Mouse (Mus musculus) adrenal gland, postnatal 25 days (tissue): ENCODE results near the gene Cracr2a. TPM values are rescaled to one million over a fixed set of nuclear protein-coding genes. Genes with fewer than 3 reads are reported as not detected.

Experiments used
- DNase-seq: peaks from one replicate; pipeline ENCODE4 v3.0.0; 2021; ENCODE audit warnings: mixed read lengths
- total RNA-seq: library from RNA; stranded (reverse); gene quantifications from 2 replicates; pipeline ENCODE4 v1.2.3, GENCODE M21; 2021

The Cracr2a gene
- total RNA-seq, 1 experiment from 2014 or later = 3.6 TPM

DNA sequence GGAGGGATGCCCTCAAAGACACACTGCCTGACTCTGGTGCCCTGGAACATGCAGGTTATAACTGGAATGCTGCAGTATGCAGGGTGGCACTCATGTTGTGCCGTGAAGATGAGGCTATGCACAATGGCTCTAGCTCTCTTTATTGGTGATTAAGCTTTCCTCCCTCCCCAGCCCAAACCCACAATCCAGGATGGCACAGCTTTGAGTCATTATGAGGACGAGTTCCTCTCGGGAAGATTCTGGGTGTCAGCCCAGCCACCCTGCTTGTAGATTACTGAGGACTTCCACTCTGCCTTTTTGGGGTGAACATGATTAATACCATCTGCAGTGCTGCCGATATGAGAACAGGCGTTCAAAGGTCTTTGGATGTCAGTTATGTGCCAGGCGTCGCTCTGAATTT lies 132.5 kb downstream of the Cracr2a start:
- DNase-seq = no peak

- no peak for DNase-seq
Measured at GRCm38 (mm10) chr6:127701036-127701783, 140.1 kb downstream of the Cracr2a start.

DNA sequence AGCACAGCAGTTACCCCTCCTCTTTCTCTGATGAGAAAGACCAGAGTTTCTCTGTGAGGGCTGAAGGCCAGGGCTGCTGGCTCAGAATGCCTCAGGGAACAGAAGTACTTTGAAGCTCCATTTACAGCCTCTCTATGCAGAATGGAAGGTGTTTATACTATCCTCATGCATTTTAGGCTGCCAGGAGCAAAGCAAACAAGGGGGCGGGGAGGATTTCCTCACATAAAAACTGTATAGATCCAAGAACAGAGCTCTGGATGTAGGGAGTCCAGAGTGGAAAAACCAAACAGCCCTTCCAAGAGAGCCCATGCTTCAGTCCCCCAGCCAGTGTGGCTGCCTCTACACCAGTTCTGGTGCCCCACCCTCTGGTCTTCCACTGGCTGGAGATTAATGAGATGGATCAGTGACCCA lies 147.1 kb downstream of the Cracr2a start:
- DNase-seq = no peak

DNA sequence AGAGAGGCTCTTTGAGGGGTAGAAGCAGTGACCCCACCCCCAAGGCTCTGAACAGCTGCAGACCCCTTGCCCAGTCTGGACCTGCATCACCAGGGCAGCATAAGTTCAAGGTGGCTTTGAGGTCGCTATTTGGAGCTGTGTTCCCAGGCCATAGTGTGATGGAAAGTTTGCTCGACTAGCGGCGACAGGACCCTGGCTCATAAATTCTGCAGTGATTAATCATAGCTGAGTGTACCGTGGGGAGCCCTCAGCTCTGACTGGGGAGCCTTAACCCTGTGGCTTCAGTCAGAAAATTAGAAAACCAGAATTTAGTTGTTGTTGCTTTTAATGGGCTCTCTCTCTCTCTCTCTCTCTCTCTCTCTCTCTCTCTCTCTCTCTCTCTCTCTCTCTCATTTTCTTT lies 153.8 kb downstream of the Cracr2a start:
- DNase-seq = no peak

- DNase-seq = no peak
Measured at GRCm38 (mm10) chr6:127715428-127715827, 154.3 kb downstream of the Cracr2a start.

DNA sequence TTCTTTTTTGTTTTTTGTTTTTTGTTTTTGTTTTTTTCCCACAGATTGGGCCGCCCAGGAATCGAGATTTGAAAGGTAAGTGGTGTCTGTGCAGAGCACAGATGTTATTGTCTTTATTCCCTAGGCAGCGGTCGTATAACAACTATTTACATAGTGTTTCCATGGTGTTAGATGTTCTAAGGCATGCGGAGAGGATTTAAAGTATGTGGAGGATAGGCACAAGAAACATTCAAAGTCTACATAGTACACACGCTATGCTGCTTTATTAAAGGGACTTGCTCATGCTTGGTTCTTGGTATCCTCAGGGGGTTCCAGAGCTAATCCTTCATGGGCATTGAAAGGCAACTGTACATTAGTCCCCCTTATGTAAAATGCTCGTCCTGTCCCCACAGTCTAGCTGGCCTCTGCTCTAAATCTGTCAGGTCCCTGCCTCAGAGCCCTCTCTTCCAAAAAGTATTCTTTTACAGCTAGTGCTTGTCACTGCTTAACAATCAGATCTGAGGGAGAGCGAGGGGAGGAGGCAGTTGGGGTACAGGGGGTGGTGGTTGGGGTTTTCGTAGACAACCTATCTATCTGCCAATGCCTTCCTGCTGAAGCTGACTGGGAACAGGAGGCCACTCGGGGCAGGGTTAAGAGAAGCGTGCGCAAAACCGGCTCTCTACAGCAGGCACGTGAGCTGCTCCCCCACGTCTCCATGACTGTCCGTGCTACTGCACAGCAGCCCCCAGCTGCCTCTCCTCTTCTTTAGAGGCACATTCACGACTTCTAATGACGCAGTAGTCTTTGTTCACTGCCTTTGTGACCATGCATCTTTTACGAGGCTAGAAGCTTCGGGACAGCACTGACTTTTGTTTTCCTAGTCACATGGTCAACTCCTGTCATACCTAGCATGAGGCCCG lies 156.3 kb downstream of the Cracr2a start:
- DNase-seq = no peak

DNA sequence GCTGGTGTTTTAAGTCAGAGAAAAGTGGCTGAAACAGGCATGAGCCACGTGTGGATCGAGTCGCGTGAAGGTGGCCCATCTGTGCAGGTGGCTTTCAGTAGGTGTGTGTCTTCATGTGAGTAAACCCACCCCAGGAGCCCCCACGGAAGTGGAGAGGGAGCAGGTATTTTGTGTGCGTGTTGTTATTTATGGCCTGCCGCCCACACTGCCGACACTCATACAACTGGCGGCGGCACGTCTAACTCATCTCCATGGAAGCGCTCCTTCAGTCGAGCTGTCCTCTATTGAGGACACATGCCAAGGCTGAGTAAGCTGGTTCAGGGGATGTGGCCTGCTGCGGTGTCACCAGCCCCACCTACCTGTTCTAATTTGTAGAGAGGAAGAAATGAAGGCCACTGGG lies 158.7 kb downstream of the Cracr2a start:
- DNase-seq = no peak

DNA sequence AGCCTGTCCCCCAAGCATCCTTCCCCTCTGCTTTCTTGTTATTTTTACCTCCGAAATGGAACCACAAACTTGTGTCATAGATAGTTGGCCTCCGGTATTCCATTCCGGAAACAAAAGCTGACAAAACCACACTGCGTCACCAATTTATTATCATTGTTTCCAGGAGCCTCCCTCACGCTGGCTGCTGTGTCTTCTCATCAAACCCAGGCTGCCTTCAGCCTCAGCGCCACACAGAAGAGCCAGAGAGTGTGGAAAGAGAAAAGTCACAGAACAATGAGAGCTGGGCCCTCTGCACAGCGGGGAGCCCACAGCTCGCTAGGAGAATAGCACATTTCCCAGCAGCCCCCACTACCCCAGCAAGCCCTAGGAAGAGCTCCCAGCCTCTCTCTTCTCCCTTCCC lies 162.0 kb downstream of the Cracr2a start:
- no peak for DNase-seq

Other genes starting within 250 kb of the Cracr2a start
- gene Parp11, start 114.5 kb upstream of the Cracr2a start, total RNA-seq = 18.8 and 28.1 TPM in 2 replicates
- not detected in 2 replicates for gene Prmt8, start 208.1 kb downstream of the Cracr2a start, total RNA-seq